Mouse (Mus musculus) CD4-positive, CD25-positive, alpha-beta regulatory T cell, adult 2 months (primary cell): ENCODE measurements around the gene Psip1.
"Not testable (repeated sequence)": the region's sequence is repeated elsewhere in the genome, so short reads cannot be mapped to it uniquely, and the experiment has no call there.

ENCODE experiments used
- DNase-seq: peaks from one replicate; pipeline ENCODE4 v3.0.0-alpha.2; 2012; ENCODE audit warnings: low read depth, low spot score

The Psip1 gene

GRCm38 (mm10) chr4:83501037-83501430 lies 14.8 kb upstream of the Psip1 start:
- no peak for DNase-seq

GRCm38 (mm10) chr4:83500154-83501036 lies 14.1 kb upstream of the Psip1 start:
- no peak for DNase-seq

GRCm38 (mm10) chr4:83497013-83497412 lies 10.8 kb upstream of the Psip1 start:
- not testable (repeated sequence) for DNase-seq

GRCm38 (mm10) chr4:83493112-83493511 lies 6.9 kb upstream of the Psip1 start:
- peak; percentile 31 for DNase-seq

DNA sequence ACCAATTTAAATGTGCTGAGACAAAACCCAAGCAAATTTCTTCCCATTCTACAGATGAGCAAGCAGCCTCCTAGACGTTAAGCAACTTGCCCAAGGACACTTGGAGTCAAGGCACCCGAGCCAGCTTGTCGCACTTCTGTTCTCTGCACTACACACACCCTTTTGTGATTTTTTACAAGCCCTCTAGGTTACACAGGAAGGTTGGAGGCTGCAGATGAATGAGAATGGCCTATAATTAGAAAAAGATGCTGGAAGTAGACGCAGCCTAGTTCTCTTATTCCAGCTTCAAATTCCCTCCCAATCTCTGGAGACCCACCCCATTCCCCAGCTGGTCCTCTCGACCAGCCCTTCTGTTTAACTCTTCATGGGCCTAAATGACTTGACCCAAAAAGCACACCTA lies 2.9 kb upstream of the Psip1 start:
- no peak for DNase-seq

DNA sequence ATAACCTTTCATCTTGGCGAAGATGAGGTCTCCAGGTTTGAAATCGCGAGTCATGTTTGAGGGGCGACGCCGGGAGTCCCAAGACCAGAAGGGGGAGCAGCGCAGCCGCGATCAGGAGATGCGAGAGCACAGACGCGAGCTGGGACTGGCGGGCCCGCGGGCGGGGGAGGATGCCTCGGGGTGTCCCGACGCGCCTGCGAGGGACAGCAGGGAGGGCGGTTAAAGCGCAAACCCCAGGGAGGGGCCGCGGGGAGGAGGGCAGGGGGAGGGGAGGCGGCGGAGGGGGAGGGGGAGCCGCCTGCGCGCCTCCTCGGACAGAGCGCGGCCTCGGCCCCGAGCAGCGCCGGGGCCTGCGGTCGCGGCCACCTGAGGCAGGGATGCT lies 533 bp downstream of the Psip1 start:
- DNase-seq, result peak; percentile 93

- DNase-seq, result peak; percentile 6
Measured at GRCm38 (mm10) chr4:83485250-83485649, 1.0 kb downstream of the Psip1 start.

DNA sequence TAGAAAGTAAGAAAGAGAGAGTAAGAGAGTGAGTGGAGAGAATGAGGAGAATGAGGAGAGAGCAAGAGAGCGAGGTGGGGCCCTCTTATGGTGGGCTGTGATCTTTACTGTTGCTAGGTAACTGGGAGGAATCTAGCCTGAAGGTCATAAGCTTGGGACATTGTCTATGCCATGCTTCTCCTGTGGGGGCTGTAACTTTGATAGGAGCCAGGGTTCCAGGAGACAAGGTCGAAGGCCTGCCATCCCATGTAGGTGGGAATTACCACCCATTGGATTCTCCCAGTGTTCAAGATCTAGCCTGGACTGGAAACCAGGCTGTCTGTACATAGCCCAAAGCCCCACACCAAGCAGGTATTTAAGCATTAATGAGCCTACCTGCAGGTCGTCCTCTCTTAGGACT lies 18.1 kb downstream of the Psip1 start:
- no peak for DNase-seq

DNA sequence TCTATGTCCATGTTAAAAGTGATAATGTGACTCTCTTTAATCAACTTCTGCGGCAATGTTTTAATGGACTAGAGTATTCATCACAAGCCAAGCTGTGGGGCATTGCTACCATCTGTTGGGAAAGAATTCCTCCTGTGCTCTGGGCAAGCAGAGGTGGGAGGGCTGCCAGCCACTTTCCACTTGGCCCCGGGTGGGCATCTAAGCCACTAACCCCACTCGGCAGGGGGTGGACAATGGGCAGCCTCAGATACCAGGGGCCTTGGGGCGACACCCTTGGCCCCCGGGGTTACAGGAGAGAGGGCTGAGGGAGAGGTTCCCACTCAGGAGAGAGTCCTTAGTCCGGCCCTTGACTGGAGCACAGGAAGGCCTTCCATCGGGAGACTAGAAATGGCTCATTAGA lies 18.6 kb downstream of the Psip1 start:
- no peak for DNase-seq

DNA sequence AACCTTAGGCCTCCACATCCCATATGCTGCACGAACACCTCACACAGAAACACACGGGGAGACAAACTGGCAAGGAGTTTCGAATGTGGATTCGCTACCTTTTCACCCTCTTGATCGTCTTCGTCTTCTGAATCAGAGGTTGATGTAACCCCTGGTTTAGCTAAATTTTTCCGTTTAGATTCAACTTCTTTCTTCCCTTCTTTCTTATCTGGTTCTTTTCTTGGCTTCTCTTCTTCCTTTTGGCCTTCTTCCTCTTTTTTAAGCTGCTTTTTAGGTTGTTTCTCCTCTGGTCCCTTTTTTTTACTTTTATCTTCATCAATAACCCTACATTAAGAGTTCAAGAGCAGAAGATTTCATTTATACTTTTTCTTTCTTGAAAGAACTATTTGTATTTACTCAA lies 21.4 kb downstream of the Psip1 start:
- DNase-seq, result no peak

DNA sequence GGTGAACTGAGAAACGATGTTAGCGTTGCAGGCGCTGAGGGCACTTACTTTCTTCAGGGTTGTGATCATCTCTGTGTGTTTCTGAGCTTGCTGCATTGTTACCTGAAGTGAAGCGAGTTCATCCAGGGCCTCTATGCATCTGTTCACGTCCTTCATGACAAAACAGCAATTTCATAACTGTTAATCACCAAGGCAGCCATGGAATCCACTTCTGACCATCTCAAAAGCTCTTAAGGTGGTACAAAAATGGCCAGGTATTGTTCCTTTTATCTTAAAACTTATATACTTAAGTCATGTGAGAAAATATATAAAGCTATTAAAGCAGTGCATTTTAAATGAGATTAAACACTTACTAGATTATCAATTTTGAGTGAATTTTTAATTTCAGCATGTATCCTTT lies 26.2 kb downstream of the Psip1 start:
- no peak for DNase-seq

GRCm38 (mm10) chr4:83450785-83451184 lies 35.5 kb downstream of the Psip1 start:
- DNase-seq, result no peak

DNA sequence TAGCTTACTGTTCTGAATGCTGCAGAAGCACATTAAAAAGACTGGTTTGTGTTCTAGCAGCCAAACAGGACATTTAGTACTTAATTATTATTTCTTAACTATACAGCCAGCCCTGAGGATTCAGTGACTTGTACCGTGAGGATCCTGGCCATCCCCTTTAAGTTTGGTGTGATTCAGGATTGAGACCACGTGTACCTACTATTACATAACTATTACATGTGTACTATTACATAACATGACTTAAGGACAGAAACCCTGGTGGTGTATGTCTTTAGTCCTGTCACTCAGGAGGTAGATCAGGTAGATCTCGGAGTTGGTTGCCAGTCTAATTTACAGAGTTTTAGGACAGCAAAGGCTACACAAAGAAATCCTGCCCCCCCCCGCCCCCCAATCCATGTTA lies 45.2 kb downstream of the Psip1 start:
- DNase-seq, result no peak

DNA sequence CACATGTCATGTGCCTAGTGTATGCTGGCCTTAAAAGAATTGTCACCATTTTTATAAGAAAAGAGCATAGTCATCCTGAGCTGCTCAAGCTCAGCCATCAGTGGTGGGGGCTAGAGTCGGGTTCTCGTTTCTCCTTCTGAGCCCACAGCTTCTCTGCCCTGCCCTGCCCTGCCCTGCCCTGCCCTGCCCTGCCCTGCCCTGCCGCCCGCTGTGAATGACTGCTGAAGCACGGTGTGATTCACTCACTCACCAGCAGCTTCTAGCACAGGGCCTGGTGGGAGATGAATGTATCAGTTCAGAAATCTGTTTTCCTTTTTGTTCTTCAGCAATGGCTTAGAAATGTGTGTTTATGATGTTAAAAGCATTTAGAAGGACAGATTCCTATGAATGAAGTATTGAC lies 47.2 kb downstream of the Psip1 start:
- no peak for DNase-seq

DNA sequence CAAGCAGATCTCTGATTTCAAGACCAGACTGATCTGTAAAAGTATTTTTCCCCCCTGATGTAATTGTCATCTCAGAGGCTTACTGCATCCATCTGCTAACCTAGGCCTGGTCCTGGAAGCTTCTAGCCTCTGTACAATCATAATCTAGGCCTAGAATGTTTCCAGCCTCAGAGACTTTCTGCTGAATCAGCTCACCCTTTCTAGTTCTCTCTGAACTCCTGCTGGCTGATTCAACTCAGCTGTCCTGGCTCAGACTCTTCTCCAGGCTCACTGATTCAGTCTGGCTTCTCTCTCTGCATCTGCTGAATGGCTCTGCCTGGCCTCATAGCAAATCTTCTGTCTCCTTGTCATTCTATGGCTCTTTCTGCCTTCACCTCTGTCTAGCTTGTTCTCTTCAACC lies 48.1 kb downstream of the Psip1 start:
- DNase-seq, result no peak

GRCm38 (mm10) chr4:83436375-83436774 lies 49.9 kb downstream of the Psip1 start:
- no peak for DNase-seq

DNA sequence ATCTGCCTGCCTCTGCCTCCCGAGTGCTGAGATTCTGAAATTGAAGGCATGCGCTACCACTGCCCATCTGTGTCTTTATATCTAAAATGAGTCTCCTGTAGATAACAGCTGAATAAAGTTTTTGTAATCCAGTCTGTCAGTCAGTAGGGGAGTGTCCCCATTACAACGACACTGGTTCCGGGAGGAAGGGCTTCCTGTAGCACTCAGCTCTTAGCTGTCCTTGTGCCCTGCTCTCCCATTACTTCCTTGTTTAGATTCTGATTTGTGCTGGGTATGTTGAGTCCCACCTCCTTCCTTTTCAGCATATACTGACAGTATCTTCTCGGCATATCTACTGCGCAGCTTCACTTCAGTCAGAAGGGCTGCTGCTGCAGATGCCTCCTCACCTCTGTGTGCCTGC lies 53.4 kb downstream of the Psip1 start:
- DNase-seq, result peak; percentile 38

DNA sequence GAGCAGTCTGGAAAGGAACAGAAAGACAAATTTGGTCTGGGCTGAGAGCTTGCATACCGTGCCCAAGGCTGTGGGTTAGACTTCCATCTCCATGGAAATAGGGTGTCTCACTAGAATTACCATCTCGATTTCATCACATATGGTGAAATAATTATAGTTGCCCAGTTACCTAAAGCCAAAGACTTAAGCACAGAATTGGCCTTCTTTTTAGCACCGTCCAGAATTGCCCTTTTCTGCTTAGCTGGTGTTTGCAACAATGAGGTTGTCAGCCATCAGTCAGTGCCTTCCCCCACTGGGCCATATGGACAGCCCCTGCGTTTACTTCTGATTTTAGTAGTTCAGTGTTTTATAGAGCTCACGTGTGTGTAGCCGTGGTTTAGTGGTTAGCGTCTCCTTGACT lies 54.3 kb downstream of the Psip1 start:
- no peak for DNase-seq

DNA sequence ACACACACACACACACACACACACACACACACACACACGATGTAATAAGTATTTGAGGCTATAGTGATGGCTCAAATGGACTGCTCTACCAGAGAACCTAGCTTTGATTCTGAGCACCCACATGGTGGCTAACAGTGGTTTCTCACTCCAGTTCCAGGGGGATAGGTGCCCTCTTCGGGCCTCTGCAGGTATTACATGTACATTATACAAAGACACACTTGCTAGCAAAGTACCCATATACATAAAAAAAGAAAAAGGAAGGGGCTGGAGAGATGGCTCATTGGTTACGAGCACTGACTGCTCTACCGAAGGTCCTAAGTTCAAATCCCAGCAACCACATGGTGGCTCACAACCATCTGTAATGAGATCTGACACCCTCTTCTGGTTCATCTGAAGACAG lies 57.4 kb downstream of the Psip1 start:
- DNase-seq, result peak; percentile 51

DNA sequence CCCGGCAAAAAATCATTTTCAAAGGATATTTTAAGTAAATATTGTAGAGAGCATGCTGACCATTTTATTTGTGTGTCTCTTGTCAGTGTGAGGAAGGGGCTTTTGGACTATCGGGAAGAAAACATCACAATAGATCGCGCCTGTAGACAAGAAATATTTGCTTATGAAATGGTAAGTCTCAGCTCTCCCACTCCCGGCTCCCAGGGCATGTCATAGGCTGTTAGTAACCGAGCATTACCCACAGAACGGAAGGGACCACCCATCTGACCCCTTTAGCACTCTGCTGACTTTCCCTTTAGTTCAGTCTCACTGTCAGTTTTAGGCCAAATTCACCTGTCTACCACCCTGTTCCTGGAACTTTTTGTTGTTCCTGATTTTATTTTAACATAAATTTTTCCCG lies 58.6 kb downstream of the Psip1 start:
- no peak for DNase-seq

- no peak for DNase-seq
Measured at GRCm38 (mm10) chr4:83427141-83427540, 59.1 kb downstream of the Psip1 start.

GRCm38 (mm10) chr4:83425119-83425518 lies 61.1 kb downstream of the Psip1 start:
- no peak for DNase-seq

GRCm38 (mm10) chr4:83423641-83424040 lies 62.6 kb downstream of the Psip1 start:
- DNase-seq, result no peak

DNA sequence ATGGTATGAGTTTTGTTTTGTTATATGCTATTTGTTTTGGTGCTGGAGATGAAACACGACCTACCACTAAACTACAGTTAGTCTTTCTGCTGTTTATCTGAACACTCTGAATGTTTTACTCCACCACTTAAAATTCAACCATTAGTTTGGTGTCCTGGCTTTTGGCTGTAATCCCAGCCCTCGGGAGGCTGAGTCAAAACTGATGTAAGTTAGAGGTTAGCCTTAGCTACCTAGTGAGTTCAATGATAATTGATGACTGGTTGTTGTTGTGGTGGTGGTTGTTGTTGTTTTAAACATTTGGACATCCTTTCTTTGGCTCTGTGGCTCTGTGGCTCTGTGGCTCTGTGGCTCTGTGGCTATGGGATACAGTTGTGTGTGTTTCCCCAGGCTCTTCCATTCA lies 67.5 kb downstream of the Psip1 start:
- DNase-seq, result no peak
